Mouse (Mus musculus): ENCODE results near the gene Etv6.

Gene Etv6

GRCm38 (mm10) chr6:134144231-134145130 lies 109.0 kb downstream of the Etv6 start:
- DNase-seq: no peak

GRCm38 (mm10) chr6:134147596-134148442 lies 112.3 kb downstream of the Etv6 start:
- DNase-seq: peak; percentile 59 to 64

- DNase-seq: no peak
Measured at GRCm38 (mm10) chr6:134148443-134148942, 113.0 kb downstream of the Etv6 start.

- DNase-seq: no peak
Measured at GRCm38 (mm10) chr6:134149606-134150005, 114.1 kb downstream of the Etv6 start.

- no peak for DNase-seq
Measured at GRCm38 (mm10) chr6:134151022-134151680, 115.7 kb downstream of the Etv6 start.

GRCm38 (mm10) chr6:134151853-134152505 lies 116.5 kb downstream of the Etv6 start:
- DNase-seq: no peak

GRCm38 (mm10) chr6:134152539-134152938 lies 117.0 kb downstream of the Etv6 start:
- no peak for DNase-seq

- DNase-seq: no peak
Measured at GRCm38 (mm10) chr6:134154746-134155145, 119.2 kb downstream of the Etv6 start.

GRCm38 (mm10) chr6:134155900-134156623 lies 120.6 kb downstream of the Etv6 start:
- DNase-seq: no peak

GRCm38 (mm10) chr6:134157533-134158115 lies 122.1 kb downstream of the Etv6 start:
- DNase-seq: peak in 1 of 2 experiments; percentile 18

GRCm38 (mm10) chr6:134158201-134158600 lies 122.7 kb downstream of the Etv6 start:
- no peak for DNase-seq

GRCm38 (mm10) chr6:134159672-134160071 lies 124.2 kb downstream of the Etv6 start:
- no peak for DNase-seq

GRCm38 (mm10) chr6:134161040-134161439 lies 125.5 kb downstream of the Etv6 start:
- DNase-seq: no peak

- DNase-seq: no peak
Measured at GRCm38 (mm10) chr6:134163346-134163745, 127.8 kb downstream of the Etv6 start.

- no peak for DNase-seq
Measured at GRCm38 (mm10) chr6:134164356-134164755, 128.9 kb downstream of the Etv6 start.

- DNase-seq: no peak
Measured at GRCm38 (mm10) chr6:134165012-134165411, 129.5 kb downstream of the Etv6 start.

GRCm38 (mm10) chr6:134167963-134168362 lies 132.5 kb downstream of the Etv6 start:
- DNase-seq: no peak

GRCm38 (mm10) chr6:134168799-134169198 lies 133.3 kb downstream of the Etv6 start:
- no peak for DNase-seq

GRCm38 (mm10) chr6:134171235-134171634 lies 135.7 kb downstream of the Etv6 start:
- DNase-seq: no peak

GRCm38 (mm10) chr6:134171906-134172728 lies 136.6 kb downstream of the Etv6 start:
- DNase-seq: no peak

Data from cerebellum, postnatal 10 days (tissue).